In genomic region chr2:171633355-171634097, GRCm38 (mm10) we compare ENCODE assay signal across 9 mouse cellular contexts.
DNase-seq lines count a peak whose midpoint lies in the region; ATAC-seq and TF ChIP-seq lines count a peak whose summit lies in the region.
"Had no signal": no experiment of that assay in that cellular context is flagged by ENCODE, and none has a peak within 500 bp of the region (broad histone marks: within the 10 kb centered on the region; RNA-seq: fewer than 3 reads in every experiment).

No protein-coding gene starts in this region.

- 39% methylated on average over 15 of the region's 15 CpGs for WGBS in embryonic facial prominence, embryonic 11.5 days
- WGBS in intestine, embryonic 14.5 days: 33% methylated on average over 15 of the region's 15 CpGs
- WGBS in limb, embryonic 14.5 days: 8% methylated on average over 15 of the region's 15 CpGs

- TF ChIP-seq POLR2A in limb, embryonic 14.5 days (IDR thresholded peaks at IDR 0.05; ENCODE audit: borderline replicate concordance, extremely low read depth, insufficient read depth, insufficient read length): no peak

- no peaks in the 10 kb centered on the region for H3K9me3 ChIP-seq in embryonic facial prominence, embryonic 11.5 days (replicated peaks; ENCODE audit: control insufficient read depth, low read length)
- no peaks in the 10 kb centered on the region for H3K9me3 ChIP-seq in intestine, embryonic 14.5 days (ENCODE audit: control insufficient read depth, low read length)
- no peaks in the 10 kb centered on the region for H3K9me3 ChIP-seq in limb, embryonic 14.5 days (ENCODE audit: control insufficient read depth, low read length)
- H3K9me3 ChIP-seq: neural tube, embryonic 12.5 days had no signal

- ATAC-seq in embryonic facial prominence, embryonic 11.5 days (replicated peaks; ENCODE audit: insufficient number of reproducible peaks, low FRiP score, low TSS enrichment, low read depth): no peak
- peak; percentile 60 for ATAC-seq in intestine, embryonic 14.5 days (replicated peaks; ENCODE audit: low FRiP score, low TSS enrichment, low read depth)
- ATAC-seq in limb, embryonic 14.5 days (ENCODE audit: low FRiP score, low read depth): peak; percentile 90

- no peak overlapping the region for H3K9ac ChIP-seq in embryonic facial prominence, embryonic 11.5 days (replicated peaks; ENCODE audit: low read length)
- H3K9ac ChIP-seq in intestine, embryonic 14.5 days (ENCODE audit: low read length): no peak overlapping the region
- H3K9ac ChIP-seq in limb, embryonic 14.5 days (ENCODE audit: low read depth, low read length, severe bottlenecking): no peak overlapping the region
- H3K9ac ChIP-seq: neural tube, embryonic 12.5 days had no signal

- no peaks in the 10 kb centered on the region for H3K36me3 ChIP-seq in embryonic facial prominence, embryonic 11.5 days (replicated peaks; ENCODE audit: control insufficient read depth, insufficient read depth, low read depth, low read length)
- no peaks in the 10 kb centered on the region for H3K36me3 ChIP-seq in intestine, embryonic 14.5 days (ENCODE audit: control insufficient read depth, insufficient read depth, low read length)
- H3K36me3 ChIP-seq in limb, embryonic 14.5 days (ENCODE audit: control insufficient read depth, insufficient read depth, low read length): no peaks in the 10 kb centered on the region
- H3K36me3 ChIP-seq: neural tube, embryonic 12.5 days had no signal

- DNase-seq in heart, adult 11 months: peak; percentile 94
- DNase-seq in heart, postnatal 25 days (ENCODE audit: low spot score): no peak
- peak; percentile 35 for DNase-seq in embryonic facial prominence, embryonic 11.5 days (ENCODE audit: low spot score)
- DNase-seq in intestine, embryonic 14.5 days (ENCODE audit: low spot score): no peak
- DNase-seq in limb, embryonic 14.5 days (ENCODE audit: low spot score): peak; percentile 93
- no peak for DNase-seq in testis, postnatal 14 days (ENCODE audit: low spot score)
- no peak for DNase-seq in urinary bladder, postnatal 4 days (ENCODE audit: low spot score in 2 of 2)
- no peak for DNase-seq in gastrocnemius, postnatal 36 days

- H3K4me3 ChIP-seq in embryonic facial prominence, embryonic 11.5 days (ENCODE audit: low read depth, low read length): no peak overlapping the region
- H3K4me3 ChIP-seq in intestine, embryonic 14.5 days (ENCODE audit: low read depth, low read length): no peak overlapping the region
- H3K4me3 ChIP-seq in limb, embryonic 14.5 days (replicated peaks; ENCODE audit: low read length): no peak overlapping the region
- H3K4me3 ChIP-seq: neural tube, embryonic 12.5 days had no signal

- intact Hi-C loops in heart, postnatal 25 days (cut with DNase I): loop anchor here (5.0 kb wide), 1 partner anchor 44 kb away; no protein-coding TSS in a partner anchor
- intact Hi-C loops in gastrocnemius, postnatal 36 days (cut with DNase I): no loop called here

- no peak overlapping the region; the same call in 1 of the 2 replicates for H3K27ac ChIP-seq in embryonic facial prominence, embryonic 11.5 days (replicated peaks; ENCODE audit: low read depth, low read length)
- H3K27ac ChIP-seq in intestine, embryonic 14.5 days (ENCODE audit: low read depth): peak overlapping the region; percentile 22; the same call in 1 of the 2 replicates
- no peak overlapping the region for H3K27ac ChIP-seq in limb, embryonic 14.5 days (replicated peaks; ENCODE audit: low read depth, low read length)
- H3K27ac ChIP-seq: neural tube, embryonic 12.5 days had no signal

- H3K4me1 ChIP-seq in embryonic facial prominence, embryonic 11.5 days (ENCODE audit: control insufficient read depth, insufficient read depth, low read length): no peaks in the 10 kb centered on the region
- no peaks in the 10 kb centered on the region for H3K4me1 ChIP-seq in intestine, embryonic 14.5 days (replicated peaks; ENCODE audit: control insufficient read depth, insufficient read depth, low read length)
- peaks cover 18% of the 10 kb centered on the region for H3K4me1 ChIP-seq in limb, embryonic 14.5 days (ENCODE audit: control insufficient read depth, insufficient read depth, low read length)

- H3K27me3 ChIP-seq in embryonic facial prominence, embryonic 11.5 days (ENCODE audit: control insufficient read depth, insufficient read depth, low read length): no peaks in the 10 kb centered on the region
- no peaks in the 10 kb centered on the region for H3K27me3 ChIP-seq in intestine, embryonic 14.5 days (replicated peaks; ENCODE audit: control insufficient read depth, insufficient read depth, low read length)
- H3K27me3 ChIP-seq in limb, embryonic 14.5 days (ENCODE audit: control insufficient read depth, insufficient read depth, low read length): peaks cover 37% of the 10 kb centered on the region
- H3K27me3 ChIP-seq: neural tube, embryonic 12.5 days had no signal

- H3K4me2 ChIP-seq in embryonic facial prominence, embryonic 11.5 days (ENCODE audit: low read depth, low read length): no peak overlapping the region
- H3K4me2 ChIP-seq in intestine, embryonic 14.5 days (ENCODE audit: low read length): no peak overlapping the region
- H3K4me2 ChIP-seq in limb, embryonic 14.5 days (replicated peaks; ENCODE audit: low read depth, low read length, severe bottlenecking): no peak overlapping the region
- H3K4me2 ChIP-seq: neural tube, embryonic 12.5 days had no signal

Comparison
In these comparisons a context has a peak if more than half of its experiments do, and no peak if none do; other contexts are left out.
1. DNase-seq: peak in heart, adult 11 months (single experiment), embryonic facial prominence, embryonic 11.5 days (single experiment) and limb, embryonic 14.5 days (single experiment); none in heart, postnatal 25 days (single experiment), intestine, embryonic 14.5 days (single experiment), testis, postnatal 14 days (single experiment), urinary bladder, postnatal 4 days (0 of 2) and gastrocnemius, postnatal 36 days (0 of 2).